Mouse (Mus musculus) embryonic stem cell, embryonic (primary cell): ENCODE measurements around the gene Cmtm6.

Source experiments
- CTCF ChIA-PET, 4 experiments: fragments of 300-600 bp in 2 of 4; fragments of 350-600 bp in 2 of 4; sonication (Branson Sonifier 250); formaldehyde crosslinking; loops; one replicate each; lab custom pipeline; 2022; ENCODE audit warnings: inconsistent platforms in 2 of 4; lab: Charles Lee
- POLR2A ChIA-PET, 4 experiments: fragments of 300-600 bp in 2 of 4; fragments of 350-600 bp in 2 of 4; sonication (Branson Sonifier 250); formaldehyde crosslinking; loops; one replicate each; lab custom pipeline; 2022; ENCODE audit warnings: antibody characterized with exemption in 4 of 4, inconsistent platforms in 1 of 4; lab: Charles Lee

The Cmtm6 gene

GRCm38 (mm10) chr9:114707805-114708204 is 23.1 kb upstream of the Cmtm6 start:
- POLR2A ChIA-PET = interaction anchor here (0.6 to 2.0 kb wide), 17 partner anchors 9 to 553 kb away, joined by 3 to 17 read pairs (median 3); partner anchors contain the start of genes Cmtm6 (in 1 of the 4) and Cnot10 (in 1 of the 4)
- CTCF ChIA-PET = interaction anchor here in 2 of 4 experiments (0.6 to 1.1 kb wide), 3 partner anchors 9 to 67 kb away, joined by 3 to 5 read pairs (median 4); no protein-coding TSS in a partner anchor

GRCm38 (mm10) chr9:114710345-114710744 is 20.6 kb upstream of the Cmtm6 start:
- ChIA-PET POLR2A (interaction anchor here in 3 of 4 experiments (0.6 to 3.3 kb wide), 32 partner anchors 9 to 935 kb away, joined by 3 to 14 read pairs (median 4); partner anchors contain the start of genes Cmtm6 (in 2 of the 3), Dync1li1 (in 2 of the 3), Cnot10 (in 1 of the 3) and Gpd1l (in 1 of the 3)), CTCF (interaction anchor here (0.5 to 2.4 kb wide), 54 partner anchors 10 to 836 kb away, joined by 3 to 32 read pairs (median 4); partner anchors contain the start of genes Cmtm6 (in 2 of the 4), Cnot10 (in 2 of the 4), Cmtm7 (in 1 of the 4) and Cmtm8 (in 1 of the 4))

GRCm38 (mm10) chr9:114713481-114713880 is 17.4 kb upstream of the Cmtm6 start:
- ChIA-PET POLR2A (interaction anchor here in 1 of 4 experiments (0.9 kb wide), 1 partner anchor 15 kb away, joined by 3 read pairs; no protein-coding TSS in a partner anchor), CTCF (interaction anchor here in 1 of 4 experiments (0.6 kb wide), 1 partner anchor 412 kb away, joined by 3 read pairs; no protein-coding TSS in a partner anchor)

DNA sequence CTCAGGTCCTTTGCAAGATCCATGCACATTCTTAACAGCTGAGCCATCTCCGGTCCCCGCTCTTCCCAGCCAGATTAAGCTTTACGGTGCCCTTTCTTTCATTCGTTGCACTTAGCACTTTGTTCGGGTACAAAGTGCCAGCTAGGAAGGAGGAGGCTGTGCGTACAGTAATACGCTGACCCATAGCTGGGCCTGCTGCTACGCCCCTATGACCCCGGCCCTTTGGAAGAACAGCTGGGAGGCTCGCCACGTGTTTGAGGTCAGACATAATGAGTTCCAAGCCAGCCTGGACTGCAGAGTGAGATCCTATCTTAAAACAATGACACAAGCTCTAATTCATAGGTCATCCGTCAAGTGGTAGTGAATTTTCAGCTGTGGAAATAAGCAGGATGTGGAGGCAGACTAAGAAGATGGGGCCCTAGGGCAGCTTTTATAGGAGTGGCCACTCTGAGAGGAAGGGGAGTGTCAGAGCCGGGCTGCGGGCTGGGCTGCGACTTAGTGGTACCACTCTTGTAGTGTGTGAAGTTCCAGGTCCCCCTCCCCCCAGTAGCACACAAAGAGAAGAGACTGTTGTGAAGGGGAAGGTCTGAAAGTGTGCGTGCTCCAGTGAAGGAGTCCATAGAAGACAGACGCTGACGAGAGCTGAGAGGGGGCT is 14.1 kb upstream of the Cmtm6 start:
- CTCF ChIA-PET = interaction anchor here (0.8 to 3.0 kb wide), 6 partner anchors 9 to 31 kb away, joined by 3 to 22 read pairs (median 6); no protein-coding TSS in a partner anchor
- POLR2A ChIA-PET = interaction anchor here (0.5 to 4.1 kb wide), 21 partner anchors 9 to 252 kb away, joined by 3 to 23 read pairs (median 4); partner anchors contain the start of genes Cmtm6 (in 3 of the 4), Cnot10 (in 2 of the 4) and Dync1li1 (in 1 of the 4)

DNA sequence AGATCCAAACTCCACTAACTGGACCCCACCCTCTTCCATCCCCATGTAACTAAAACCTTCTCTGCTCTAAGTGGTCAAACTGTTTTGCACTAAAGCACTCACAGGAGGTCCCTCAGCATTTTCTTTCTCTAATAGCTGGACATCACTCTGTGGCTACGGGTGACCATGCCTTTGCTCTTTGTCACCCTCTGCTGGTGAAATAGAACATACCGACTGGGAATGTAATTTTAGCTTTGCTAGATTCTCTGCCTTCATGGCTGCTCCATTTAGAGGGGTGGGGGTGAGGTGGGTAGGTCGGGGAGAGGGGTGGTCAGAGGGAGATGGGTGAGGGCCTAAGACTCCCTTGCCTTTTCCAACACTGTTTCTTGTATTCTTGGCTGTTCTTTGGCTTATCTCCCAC is 3.6 kb upstream of the Cmtm6 start:
- ChIA-PET CTCF (interaction anchor here (0.6 to 3.1 kb wide), 59 partner anchors 8 to 797 kb away, joined by 3 to 32 read pairs (median 4); partner anchors contain the start of genes Cnot10 (in 1 of the 4) and Ubp1 (in 1 of the 4)), POLR2A (interaction anchor here (0.5 to 3.0 kb wide), 34 partner anchors 9 to 521 kb away, joined by 3 to 23 read pairs (median 4); partner anchors contain the start of genes Cmtm7 (in 2 of the 4), Cnot10 (in 2 of the 4) and Dync1li1 (in 1 of the 4))

DNA sequence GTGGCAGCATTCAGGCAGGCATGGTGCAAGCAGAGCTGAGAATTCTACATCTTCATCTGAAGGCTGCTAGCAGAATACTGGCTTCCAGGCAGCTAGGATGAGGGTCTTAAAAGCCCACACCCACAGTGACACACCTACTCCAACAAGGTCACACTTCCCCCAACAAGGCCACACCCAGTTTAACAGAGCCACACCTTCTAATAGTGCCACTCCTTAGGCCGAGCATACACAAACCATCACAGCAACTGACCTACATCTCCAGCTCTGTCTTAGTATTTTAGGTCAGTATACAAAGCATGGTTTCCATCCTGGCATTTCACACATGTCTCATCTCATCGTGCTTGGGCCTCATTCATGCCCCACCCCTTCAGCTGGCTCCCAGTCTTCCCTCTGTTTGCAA is 2.5 kb upstream of the Cmtm6 start:
- ChIA-PET CTCF (interaction anchor here in 3 of 4 experiments (0.8 to 3.1 kb wide), 8 partner anchors 11 to 78 kb away, joined by 3 to 32 read pairs (median 10); no protein-coding TSS in a partner anchor), POLR2A (interaction anchor here in 3 of 4 experiments (0.6 to 3.0 kb wide), 14 partner anchors 8 to 582 kb away, joined by 3 to 23 read pairs (median 4); partner anchors contain the start of genes Cnot10 (in 1 of the 3), Dync1li1 (in 1 of the 3) and Stt3b (in 1 of the 3))

GRCm38 (mm10) chr9:114729911-114730805 is 758 bp upstream of the Cmtm6 start:
- ChIA-PET CTCF (interaction anchor here in 2 of 4 experiments (0.6 to 1.4 kb wide), 24 partner anchors 9 to 334 kb away, joined by 3 to 12 read pairs (median 3); partner anchors contain the start of genes Cnot10 (in 1 of the 2), Glb1 (in 1 of the 2) and Tmppe (in 1 of the 2)), POLR2A (interaction anchor here in 3 of 4 experiments (0.5 to 4.0 kb wide), 55 partner anchors 9 to 580 kb away, joined by 3 to 20 read pairs (median 4); partner anchors contain the start of genes Cnot10 (in 3 of the 3), Cmtm7 (in 2 of the 3), Cmtm8 (in 2 of the 3) and Dync1li1 (in 1 of the 3))

- POLR2A ChIA-PET = interaction anchor here in 3 of 4 experiments (0.6 to 4.0 kb wide), 10 partner anchors 14 to 613 kb away, joined by 3 to 19 read pairs (median 4); partner anchors contain the start of genes Cmtm8 (in 1 of the 3), Cnot10 (in 1 of the 3) and Dync1li1 (in 1 of the 3)
- CTCF ChIA-PET = interaction anchor here in 2 of 4 experiments (0.7 to 1.4 kb wide), 2 partner anchors 33 to 960 kb away, joined by 3 to 5 read pairs; no protein-coding TSS in a partner anchor
These were observed 1.2 kb downstream of the Cmtm6 start for GRCm38 (mm10) chr9:114731871-114732682.

GRCm38 (mm10) chr9:114733238-114733637 is 2.3 kb downstream of the Cmtm6 start:
- ChIA-PET CTCF (interaction anchor here in 2 of 4 experiments (0.9 to 1.7 kb wide), 3 partner anchors 16 to 149 kb away, joined by 3 to 5 read pairs (median 4); no protein-coding TSS in a partner anchor), POLR2A (interaction anchor here in 3 of 4 experiments (0.5 to 4.0 kb wide), 10 partner anchors 10 to 310 kb away, joined by 3 to 19 read pairs (median 4); partner anchors contain the start of genes Cnot10 (in 1 of the 3) and Dync1li1 (in 1 of the 3))

GRCm38 (mm10) chr9:114736442-114736841 is 5.5 kb downstream of the Cmtm6 start:
- CTCF ChIA-PET = interaction anchor here in 2 of 4 experiments (1.1 to 1.3 kb wide), 2 partner anchors 9 to 13 kb away, joined by 3 to 6 read pairs; no protein-coding TSS in a partner anchor

DNA sequence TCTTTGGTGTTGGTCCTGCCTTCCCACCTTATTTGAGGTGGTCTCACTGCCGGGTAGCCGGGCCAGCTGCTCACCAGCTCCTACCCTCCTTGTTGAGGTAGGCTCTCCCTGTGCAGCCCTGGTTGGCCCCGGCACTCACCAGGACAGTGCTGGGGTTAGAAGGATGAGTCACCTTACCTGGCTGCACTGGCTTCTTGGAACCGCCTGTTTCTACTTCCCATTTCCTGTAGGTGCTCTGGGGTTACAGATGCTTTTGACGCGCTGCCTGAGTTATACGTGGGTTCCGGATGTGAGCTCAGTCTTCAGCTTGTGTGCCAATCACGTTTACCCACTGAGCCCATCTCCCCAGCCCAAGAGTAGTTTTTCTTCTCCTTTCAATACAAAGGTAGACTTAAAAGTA is 9.4 kb downstream of the Cmtm6 start:
- POLR2A ChIA-PET = interaction anchor here in 2 of 4 experiments (0.6 to 2.1 kb wide), 5 partner anchors 9 to 201 kb away, joined by 3 to 7 read pairs (median 5); partner anchors contain the start of genes Cmtm6 (in 1 of the 2) and Cmtm7 (in 1 of the 2)

More at GRCm38 (mm10) chr9:114736442-114736841, 5.5 kb downstream of the Cmtm6 start:
- POLR2A ChIA-PET = interaction anchor here in 2 of 4 experiments (1.1 to 2.2 kb wide), 4 partner anchors 9 to 103 kb away, joined by 3 to 7 read pairs (median 4); no protein-coding TSS in a partner anchor

DNA sequence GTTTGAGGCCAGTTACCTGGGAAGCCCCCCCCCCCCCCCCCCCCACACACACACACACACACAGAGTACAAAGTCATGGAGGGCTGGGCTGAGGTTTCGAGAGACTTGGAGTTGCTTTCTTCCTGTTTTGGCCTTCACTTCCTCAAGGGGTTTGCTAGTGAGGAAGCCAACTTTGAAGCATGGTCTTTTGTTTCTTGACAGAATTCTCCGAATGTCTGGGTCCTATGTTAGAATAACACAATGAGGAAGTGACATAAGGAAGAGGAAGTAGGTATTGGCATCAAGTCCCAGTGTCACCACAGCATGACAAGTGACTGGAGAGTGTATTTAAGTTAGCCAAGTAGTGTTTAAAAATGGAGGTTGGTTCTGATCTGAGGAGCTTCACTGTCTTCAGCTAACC is 11.8 kb downstream of the Cmtm6 start:
- POLR2A ChIA-PET = interaction anchor here in 1 of 4 experiments (0.7 kb wide), 1 partner anchor 38 kb away, joined by 3 read pairs; no protein-coding TSS in a partner anchor
- CTCF ChIA-PET = interaction anchor here in 1 of 4 experiments (1.3 kb wide), 1 partner anchor 16 kb away, joined by 3 read pairs; no protein-coding TSS in a partner anchor

More for the DNA sequence above, 9.4 kb downstream of the Cmtm6 start:
- CTCF ChIA-PET = interaction anchor here in 2 of 4 experiments (0.6 to 1.1 kb wide), 3 partner anchors 13 to 348 kb away, joined by 3 to 4 read pairs (median 3); no protein-coding TSS in a partner anchor

- CTCF ChIA-PET = interaction anchor here in 3 of 4 experiments (0.6 to 1.1 kb wide), 8 partner anchors 14 to 418 kb away, joined by 3 to 9 read pairs (median 3); partner anchors contain the start of gene Cmtm6 (in 1 of the 3)
- POLR2A ChIA-PET = interaction anchor here in 3 of 4 experiments (0.6 to 1.9 kb wide), 9 partner anchors 9 to 946 kb away, joined by 3 to 7 read pairs (median 3); partner anchors contain the start of gene Cmtm6 (in 1 of the 3)
These were observed 14.2 kb downstream of the Cmtm6 start for GRCm38 (mm10) chr9:114745163-114745562.

DNA sequence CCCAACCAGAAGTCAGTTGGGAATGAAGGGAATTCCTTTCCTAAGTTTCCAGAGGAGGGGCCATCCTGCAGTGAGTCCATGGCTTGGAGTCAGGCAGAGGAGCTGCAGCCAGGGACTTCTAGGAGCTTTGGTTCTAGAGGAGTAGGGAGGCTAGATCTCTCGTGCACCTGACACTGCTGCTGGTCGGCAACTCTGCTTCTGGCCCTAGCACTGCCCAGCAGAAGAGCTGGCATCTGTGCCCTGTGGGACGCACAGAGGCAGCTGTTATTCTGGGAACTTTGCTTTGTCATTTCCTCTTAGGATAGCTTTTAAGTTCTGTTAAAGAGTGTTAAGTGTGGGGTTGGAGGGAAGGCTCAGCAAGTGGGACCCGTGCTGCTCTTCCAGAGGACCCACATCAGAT is 14.7 kb downstream of the Cmtm6 start:
- POLR2A ChIA-PET = interaction anchor here in 3 of 4 experiments (0.6 to 1.9 kb wide), 7 partner anchors 9 to 946 kb away, joined by 3 to 7 read pairs (median 3); partner anchors contain the start of gene Cmtm6 (in 2 of the 3)
- CTCF ChIA-PET = interaction anchor here in 3 of 4 experiments (0.6 to 1.3 kb wide), 4 partner anchors 15 to 175 kb away, joined by 3 to 6 read pairs (median 3); partner anchors contain the start of gene Cmtm6 (in 1 of the 3)

GRCm38 (mm10) chr9:114747012-114747411 is 16.1 kb downstream of the Cmtm6 start:
- CTCF ChIA-PET = interaction anchor here in 1 of 4 experiments (0.7 to 1.3 kb wide), 2 partner anchors 16 to 20 kb away, joined by 3 to 6 read pairs; partner anchors contain the start of gene Cmtm6
- POLR2A ChIA-PET = interaction anchor here in 1 of 4 experiments (1.0 to 1.2 kb wide), 2 partner anchors 16 to 33 kb away, joined by 3 read pairs; partner anchors contain the start of gene Cmtm6
